Mouse (Mus musculus): ENCODE data around the gene Derl3. TPM values are rescaled to one million over a fixed set of nuclear protein-coding genes. Genes with fewer than 3 reads are reported as not detected.

Derl3 gene
- total RNA-seq, 1 experiment from 2014 or later: not detected

- no peak for ATAC-seq (replicated peaks; ENCODE audit: low read depth, poor library complexity, severe bottlenecking)
Observed at GRCm38 (mm10) chr10:75937851-75938643, 44.8 kb downstream of the Derl3 start.

- ATAC-seq (replicated peaks; ENCODE audit: low read depth, poor library complexity, severe bottlenecking): no peak
Observed at GRCm38 (mm10) chr10:75939481-75940234, 46.4 kb downstream of the Derl3 start.

GRCm38 (mm10) chr10:75940520-75940919 is 47.3 kb downstream of the Derl3 start, which contains the start of gene Gm867:
Gm867 (minus strand) TSS chr10:75940672.
- ATAC-seq (replicated peaks; ENCODE audit: low read depth, poor library complexity, severe bottlenecking): no peak

- ATAC-seq (replicated peaks; ENCODE audit: low read depth, poor library complexity, severe bottlenecking): no peak
Observed at GRCm38 (mm10) chr10:75941042-75941824, 48.0 kb downstream of the Derl3 start.

- ATAC-seq (replicated peaks; ENCODE audit: low read depth, poor library complexity, severe bottlenecking): peak; percentile 53; the same call in 1 of the 2 replicates
Observed at GRCm38 (mm10) chr10:75942736-75943477, 49.7 kb downstream of the Derl3 start, which contains the start of gene Vpreb3. Vpreb3 (plus strand) TSS chr10:75943057.

GRCm38 (mm10) chr10:75944066-75944772 is 51.0 kb downstream of the Derl3 start:
- no peak for ATAC-seq (replicated peaks; ENCODE audit: low read depth, poor library complexity, severe bottlenecking)

- ATAC-seq (replicated peaks; ENCODE audit: low read depth, poor library complexity, severe bottlenecking): no peak
Observed at GRCm38 (mm10) chr10:75945213-75945612, 52.0 kb downstream of the Derl3 start.

Other genes with a start within 250 kb of the Derl3 start
- 0.59 TPM in 1 of 2 replicates, not detected in the other for gene Susd2, start 249.4 kb upstream of the Derl3 start, total RNA-seq (2017)
- 23.0 and 38.6 TPM in 2 replicates for gene Cabin1, start 129.1 kb upstream of the Derl3 start, total RNA-seq (2017)
- 36.5 and 63.9 TPM in 2 replicates for gene Ddt, start 120.0 kb upstream of the Derl3 start, total RNA-seq (2017)
- not detected in 2 replicates for gene Gm20441, start 112.5 kb upstream of the Derl3 start, total RNA-seq (2017)
- gene Gstt3, start 112.0 kb upstream of the Derl3 start, total RNA-seq (2017): 2.3 and 7.5 TPM in 2 replicates
- 0.63 and 0.96 TPM in 2 replicates for gene Gstt1, start 94.8 kb upstream of the Derl3 start, total RNA-seq (2017)
- gene Gstt4, start 70.9 kb upstream of the Derl3 start, total RNA-seq (2017): not detected in 2 replicates
- 10.7 and 19.0 TPM in 2 replicates for gene Gstt2, start 56.0 kb upstream of the Derl3 start, total RNA-seq (2017)
- 521 and 525 TPM in 2 replicates for gene Mif, start 33.2 kb upstream of the Derl3 start, total RNA-seq (2017)
- 76.4 and 88.3 TPM in 2 replicates for gene Smarcb1, start 28.2 kb downstream of the Derl3 start, total RNA-seq (2017)
- gene Chchd10, start 39.7 kb downstream of the Derl3 start, total RNA-seq (2017): 39.6 and 50.1 TPM in 2 replicates
- 1.6 TPM in 1 of 2 replicates, not detected in the other for gene Mmp11, start 43.1 kb downstream of the Derl3 start, total RNA-seq (2017)
- gene Gm867, start 47.3 kb downstream of the Derl3 start, total RNA-seq (2017): not detected in 2 replicates
- not detected in 2 replicates for gene Vpreb3, start 49.6 kb downstream of the Derl3 start, total RNA-seq (2017)
- 0.46 TPM in 1 of 2 replicates, not detected in the other for gene Gm5134, start 61.1 kb downstream of the Derl3 start, total RNA-seq (2017)
- gene Zfp280b, start 139.2 kb downstream of the Derl3 start, total RNA-seq (2017): 10.1 and 13.1 TPM in 2 replicates
- not detected in 2 replicates for gene Slc5a4b, start 217.5 kb downstream of the Derl3 start, total RNA-seq (2017)